Mouse (Mus musculus) heart, adult 18-20 months (tissue): Measurements from ENCODE around the gene Hspbap1. TPM values are rescaled to one million over a fixed set of nuclear protein-coding genes. Genes with fewer than 3 reads are reported as not detected.

Source experiments
- DNase-seq, 2 experiments: peaks; one replicate each; pipeline ENCODE4 v3.0.0; 2021 to 2022; ENCODE audit warnings: mixed read lengths in 1 of 2
- total RNA-seq, 2 experiments: library from RNA; stranded (reverse); gene quantifications; 2 replicates each; pipeline ENCODE4 v1.2.3; 2021

Gene Hspbap1
- total RNA-seq, 2 experiments from 2014 or later = 2.4 to 3.2 TPM

GRCm38 (mm10) chr16:35871898-35872297, 101.7 kb downstream of the Hspbap1 start:
- no peak for DNase-seq

GRCm38 (mm10) chr16:35872410-35873006, 102.3 kb downstream of the Hspbap1 start:
- DNase-seq = no peak

GRCm38 (mm10) chr16:35874416-35874815, 104.2 kb downstream of the Hspbap1 start:
- peak; percentile 76 to 87 for DNase-seq

Other genes with a start within 250 kb of the Hspbap1 start
- gene Sema5b, start 229.2 kb upstream of the Hspbap1 start, total RNA-seq = 1 to 10 TPM; 3.2 to 3.8 TPM
- gene Dirc2, start 1.0 kb upstream of the Hspbap1 start, total RNA-seq = 10 to 100 TPM; 56.4 to 59.9 TPM
- 10 to 100 TPM; 12.2 to 12.9 TPM for gene Parp14, start 101.2 kb downstream of the Hspbap1 start, total RNA-seq
- 10 to 100 TPM in 1 of 2 experiments, 1 to 10 TPM in 1; 9.5 to 10.2 TPM for gene Parp9, start 168.1 kb downstream of the Hspbap1 start, total RNA-seq
- gene Dtx3l, start 168.8 kb downstream of the Hspbap1 start, total RNA-seq = 10 to 100 TPM; 10.9 to 11.3 TPM
- gene Kpna1, start 208.4 kb downstream of the Hspbap1 start, total RNA-seq = 100 to 1,000 TPM; 121 to 132 TPM